Mouse (Mus musculus): ENCODE data around the gene Mycbp. TPM values are rescaled to one million over a fixed set of nuclear protein-coding genes. Genes with fewer than 3 reads are reported as not detected.
"Not testable (repeated sequence)": the region's sequence is repeated elsewhere in the genome, so short reads cannot be mapped to it uniquely, and the experiment has no call there.

Mycbp gene
- polyA plus RNA-seq, 1 experiment from 2014 or later, result 106 TPM

- peak; percentile 66 for ATAC-seq (replicated peaks; ENCODE audit: low FRiP score)
- H3K27ac ChIP-seq (ENCODE audit: low read depth, low read length), result peak overlapping the region; percentile 32; the same call in 1 of the 2 replicates
- DNase-seq (ENCODE audit: low spot score), result no peak
- H3K36me3 ChIP-seq (ENCODE audit: control insufficient read depth, insufficient read depth, low read length), result peaks cover 23% of the 10 kb centered on the region; the same call in 1 of the 2 replicates
- H3K4me3 ChIP-seq (ENCODE audit: low read depth, low read length), result no peak overlapping the region
- no peak overlapping the region for H3K9ac ChIP-seq (ENCODE audit: low read depth, low read length)
- no peaks in the 10 kb centered on the region for H3K9me3 ChIP-seq (ENCODE audit: control insufficient read depth, low read length)
- H3K27me3 ChIP-seq (replicated peaks; ENCODE audit: control insufficient read depth, insufficient read depth, low read length), result no peaks in the 10 kb centered on the region
- no peak overlapping the region for H3K4me2 ChIP-seq
- no peaks in the 10 kb centered on the region; the same call in 1 of the 2 replicates for H3K4me1 ChIP-seq (replicated peaks; ENCODE audit: control insufficient read depth, insufficient read depth, low read length)
Measured at GRCm38 (mm10) chr4:123927961-123928360, 23.3 kb downstream of the Mycbp start.

- Histone ChIP-seq H3K27ac (ENCODE audit: low read depth, low read length) (no peak overlapping the region), H3K4me3 (ENCODE audit: low read depth, low read length) (no peak overlapping the region), H3K36me3 (ENCODE audit: control insufficient read depth, insufficient read depth, low read length) (peaks cover 28% of the 10 kb centered on the region; the same call in 1 of the 2 replicates), H3K4me1 (replicated peaks; ENCODE audit: control insufficient read depth, insufficient read depth, low read length) (no peaks in the 10 kb centered on the region; the same call in 1 of the 2 replicates), H3K4me2 (no peak overlapping the region), H3K27me3 (replicated peaks; ENCODE audit: control insufficient read depth, insufficient read depth, low read length) (no peaks in the 10 kb centered on the region), H3K9me3 (ENCODE audit: control insufficient read depth, low read length) (no peaks in the 10 kb centered on the region), H3K9ac (ENCODE audit: low read depth, low read length) (no peak overlapping the region)
- ATAC-seq (replicated peaks; ENCODE audit: low FRiP score) (no peak), DNase-seq (ENCODE audit: low spot score) (no peak)
- 93% methylated on average over 4 of the region's 4 CpGs for WGBS
Measured at GRCm38 (mm10) chr4:123929994-123930393, 25.4 kb downstream of the Mycbp start.

- Histone ChIP-seq H3K9me3 (ENCODE audit: control insufficient read depth, low read length) (no peaks in the 10 kb centered on the region), H3K27me3 (replicated peaks; ENCODE audit: control insufficient read depth, insufficient read depth, low read length) (no peaks in the 10 kb centered on the region), H3K36me3 (ENCODE audit: control insufficient read depth, insufficient read depth, low read length) (peaks cover 34% of the 10 kb centered on the region; the same call in 1 of the 2 replicates), H3K9ac (ENCODE audit: low read depth, low read length) (no peak overlapping the region), H3K4me2 (no peak overlapping the region), H3K4me1 (replicated peaks; ENCODE audit: control insufficient read depth, insufficient read depth, low read length) (no peaks in the 10 kb centered on the region), H3K27ac (ENCODE audit: low read depth, low read length) (no peak overlapping the region), H3K4me3 (ENCODE audit: low read depth, low read length) (no peak overlapping the region)
- no peak for ATAC-seq (replicated peaks; ENCODE audit: low FRiP score)
- WGBS, result 90% methylated on average over 4 of the region's 4 CpGs
- no peak for DNase-seq (ENCODE audit: low spot score)
Measured at GRCm38 (mm10) chr4:123934306-123934705, 29.7 kb downstream of the Mycbp start.

GRCm38 (mm10) chr4:123936059-123936458 lies 31.4 kb downstream of the Mycbp start:
- WGBS, result 90% methylated on average over 7 of the region's 7 CpGs
- H3K36me3 ChIP-seq (ENCODE audit: control insufficient read depth, insufficient read depth, low read length), result peaks cover 23% of the 10 kb centered on the region; the same call in 1 of the 2 replicates

GRCm38 (mm10) chr4:123939838-123940237 lies 35.2 kb downstream of the Mycbp start:
- Histone ChIP-seq H3K9me3 (ENCODE audit: control insufficient read depth, low read length) (no peaks in the 10 kb centered on the region), H3K4me3 (ENCODE audit: low read depth, low read length) (no peak overlapping the region), H3K27me3 (replicated peaks; ENCODE audit: control insufficient read depth, insufficient read depth, low read length) (no peaks in the 10 kb centered on the region), H3K4me1 (replicated peaks; ENCODE audit: control insufficient read depth, insufficient read depth, low read length) (no peaks in the 10 kb centered on the region), H3K36me3 (ENCODE audit: control insufficient read depth, insufficient read depth, low read length) (peaks cover 12% of the 10 kb centered on the region; the same call in 1 of the 2 replicates), H3K4me2 (no peak overlapping the region), H3K27ac (ENCODE audit: low read depth, low read length) (no peak overlapping the region), H3K9ac (ENCODE audit: low read depth, low read length) (no peak overlapping the region)
- DNase-seq (ENCODE audit: low spot score), result peak; percentile 59
- ATAC-seq (replicated peaks; ENCODE audit: low FRiP score), result 0 out of 2 replicates have a peak, but pooled peaks have one; percentile 31
- 9% methylated on average over 4 of the region's 4 CpGs for WGBS

More at GRCm38 (mm10) chr4:123936059-123936458, 31.4 kb downstream of the Mycbp start:
- Histone ChIP-seq H3K9me3 (ENCODE audit: control insufficient read depth, low read length) (no peaks in the 10 kb centered on the region), H3K4me1 (replicated peaks; ENCODE audit: control insufficient read depth, insufficient read depth, low read length) (no peaks in the 10 kb centered on the region), H3K27ac (ENCODE audit: low read depth, low read length) (no peak overlapping the region), H3K9ac (ENCODE audit: low read depth, low read length) (no peak overlapping the region), H3K27me3 (replicated peaks; ENCODE audit: control insufficient read depth, insufficient read depth, low read length) (no peaks in the 10 kb centered on the region), H3K4me3 (ENCODE audit: low read depth, low read length) (no peak overlapping the region), H3K4me2 (no peak overlapping the region)
- DNase-seq (ENCODE audit: low spot score) (no peak), ATAC-seq (replicated peaks; ENCODE audit: low FRiP score) (no peak)

GRCm38 (mm10) chr4:123940878-123941277 lies 36.2 kb downstream of the Mycbp start:
- ATAC-seq (replicated peaks; ENCODE audit: low FRiP score); H3K4me1 ChIP-seq (replicated peaks; ENCODE audit: control insufficient read depth, insufficient read depth, low read length); H3K36me3 ChIP-seq (ENCODE audit: control insufficient read depth, insufficient read depth, low read length); H3K27ac ChIP-seq (ENCODE audit: low read depth, low read length); H3K4me2 ChIP-seq; H3K9ac ChIP-seq (ENCODE audit: low read depth, low read length); H3K9me3 ChIP-seq (ENCODE audit: control insufficient read depth, low read length); H3K4me3 ChIP-seq (ENCODE audit: low read depth, low read length); DNase-seq (ENCODE audit: low spot score); H3K27me3 ChIP-seq (replicated peaks; ENCODE audit: control insufficient read depth, insufficient read depth, low read length): not testable (repeated sequence)
- WGBS, result 52% methylated on average over 7 of the region's 7 CpGs

GRCm38 (mm10) chr4:123946701-123947100 lies 42.1 kb downstream of the Mycbp start:
- H3K27ac ChIP-seq (ENCODE audit: low read depth, low read length), result no peak overlapping the region
- ATAC-seq (replicated peaks; ENCODE audit: low FRiP score) (no peak), DNase-seq (ENCODE audit: low spot score) (no peak)
- no peak overlapping the region for H3K9ac ChIP-seq (ENCODE audit: low read depth, low read length)
- 83% methylated on average over 4 of the region's 4 CpGs for WGBS
- H3K27me3 ChIP-seq (replicated peaks; ENCODE audit: control insufficient read depth, insufficient read depth, low read length), result no peaks in the 10 kb centered on the region
- no peak overlapping the region for H3K4me2 ChIP-seq
- no peak overlapping the region for H3K4me3 ChIP-seq (ENCODE audit: low read depth, low read length)
- no peaks in the 10 kb centered on the region for H3K36me3 ChIP-seq (ENCODE audit: control insufficient read depth, insufficient read depth, low read length)
- no peaks in the 10 kb centered on the region for H3K9me3 ChIP-seq (ENCODE audit: control insufficient read depth, low read length)
- no peaks in the 10 kb centered on the region for H3K4me1 ChIP-seq (replicated peaks; ENCODE audit: control insufficient read depth, insufficient read depth, low read length)

- Histone ChIP-seq H3K4me1 (replicated peaks; ENCODE audit: control insufficient read depth, insufficient read depth, low read length) (no peaks in the 10 kb centered on the region), H3K9ac (ENCODE audit: low read depth, low read length) (no peak overlapping the region), H3K9me3 (ENCODE audit: control insufficient read depth, low read length) (no peaks in the 10 kb centered on the region), H3K36me3 (ENCODE audit: control insufficient read depth, insufficient read depth, low read length) (no peaks in the 10 kb centered on the region), H3K4me2 (no peak overlapping the region), H3K27me3 (replicated peaks; ENCODE audit: control insufficient read depth, insufficient read depth, low read length) (no peaks in the 10 kb centered on the region), H3K27ac (ENCODE audit: low read depth, low read length) (no peak overlapping the region), H3K4me3 (ENCODE audit: low read depth, low read length) (no peak overlapping the region)
- 53% methylated on average over 5 of the region's 5 CpGs for WGBS
- ATAC-seq (replicated peaks; ENCODE audit: low FRiP score) (no peak), DNase-seq (ENCODE audit: low spot score) (no peak)
Measured at GRCm38 (mm10) chr4:123947149-123947548, 42.5 kb downstream of the Mycbp start.

GRCm38 (mm10) chr4:123948901-123949300 lies 44.3 kb downstream of the Mycbp start:
- ATAC-seq (replicated peaks; ENCODE audit: low FRiP score) (no peak), DNase-seq (ENCODE audit: low spot score) (no peak)
- Histone ChIP-seq H3K27ac (ENCODE audit: low read depth, low read length) (no peak overlapping the region), H3K36me3 (ENCODE audit: control insufficient read depth, insufficient read depth, low read length) (no peaks in the 10 kb centered on the region), H3K27me3 (replicated peaks; ENCODE audit: control insufficient read depth, insufficient read depth, low read length) (no peaks in the 10 kb centered on the region; the same call in 1 of the 2 replicates), H3K4me2 (no peak overlapping the region), H3K9me3 (ENCODE audit: control insufficient read depth, low read length) (no peaks in the 10 kb centered on the region), H3K9ac (ENCODE audit: low read depth, low read length) (no peak overlapping the region), H3K4me3 (ENCODE audit: low read depth, low read length) (no peak overlapping the region), H3K4me1 (replicated peaks; ENCODE audit: control insufficient read depth, insufficient read depth, low read length) (no peaks in the 10 kb centered on the region)
- WGBS, result 85% methylated on average over 6 of the region's 6 CpGs

All from liver, embryonic 11.5 days (tissue).